Mouse (Mus musculus) MEL (cell line): ENCODE results near the gene Kdm5b. TPM values are rescaled to one million over a fixed set of nuclear protein-coding genes. Genes with fewer than 3 reads are reported as not detected.

Experiments
- DNase-seq: peaks from one replicate; pipeline ENCODE4 v3.0.0; 2011; ENCODE audit warnings: low read depth, low spot score
- H3K27ac ChIP-seq: 2 replicates; pipeline ENCODE4 v1.5.1; 2012; ENCODE audit warnings: low read depth, mild to moderate bottlenecking, control low read depth, low read length, moderate library complexity; ENCODE audit not compliant: control insufficient read depth
- H3K27me3 ChIP-seq, 2 experiments: fragments of 150-350 bp in 1 of 2; sonication (generic) in 1 of 2; 2 replicates each; pipeline ENCODE4 v1.6.1; 2012; ENCODE audit warnings: low read length in 2 of 2, mild to moderate bottlenecking in 2 of 2, improper control_type of control experiment in 1 of 2, moderate library complexity in 1 of 2; ENCODE audit not compliant: insufficient read depth in 2 of 2, control insufficient read depth in 1 of 2
- H3K36me3 ChIP-seq, 2 experiments: 2 replicates each; pipeline ENCODE4 v1.6.1; 2012 to 2014; ENCODE audit warnings: low read length in 2 of 2, improper control_type of control experiment in 1 of 2, inconsistent platforms in 1 of 2, mild to moderate bottlenecking in 1 of 2; ENCODE audit not compliant: insufficient read depth in 2 of 2, control insufficient read depth in 1 of 2
- H3K4me1 ChIP-seq, 2 experiments: fragments of 150-350 bp in 1 of 2; sonication (generic) in 1 of 2; 2 replicates each; pipeline ENCODE4 v1.6.1; 2012; ENCODE audit warnings: low read length in 2 of 2, improper control_type of control experiment in 1 of 2, mild to moderate bottlenecking in 1 of 2; ENCODE audit not compliant: insufficient read depth in 2 of 2, control insufficient read depth in 1 of 2
- H3K4me3 ChIP-seq, 2 experiments: fragments of 150-350 bp in 1 of 2; sonication (generic) in 1 of 2; 2 replicates each; pipeline ENCODE4 v1.5.1; 2012; ENCODE audit warnings: low read depth in 2 of 2, low read length in 2 of 2, mild to moderate bottlenecking in 2 of 2, moderate library complexity in 2 of 2, control low read depth in 1 of 2, improper control_type of control experiment in 1 of 2; ENCODE audit not compliant: control insufficient read depth in 1 of 2, insufficient read depth in 1 of 2
- H3K79me2 ChIP-seq: 2 replicates; pipeline ENCODE4 v1.6.1; 2012; ENCODE audit warnings: mild to moderate bottlenecking, low read length, moderate library complexity; ENCODE audit not compliant: control insufficient read depth, poor library complexity, insufficient read depth
- H3K9ac ChIP-seq: 2 replicates; pipeline ENCODE4 v1.6.1; 2012; ENCODE audit warnings: low read depth, mild to moderate bottlenecking, control low read depth, low read length, moderate library complexity; ENCODE audit not compliant: control insufficient read depth, poor library complexity, severe bottlenecking
- H3K9me3 ChIP-seq: fragments of 150-350 bp; sonication (generic); replicated peaks from 2 replicates; pipeline ENCODE4 v1.6.1; 2012; ENCODE audit warnings: mild to moderate bottlenecking, low read length, improper control_type of control experiment, moderate library complexity; ENCODE audit not compliant: insufficient read depth
- BHLHE40 ChIP-seq: IDR thresholded peaks from 2 replicates; pipeline ENCODE4 v1.6.1; 2012; ENCODE audit warnings: low read depth, mild to moderate bottlenecking, inconsistent platforms, low read length, improper control_type of control experiment, borderline replicate concordance
- CTCF ChIP-seq, 3 experiments: IDR thresholded peaks in 2 of 3; conservative IDR thresholded peaks in 1 of 3; 2 replicates each; pipeline ENCODE4 v1.5.1; 2011 to 2012; ENCODE audit warnings: low read length in 3 of 3, low read depth in 2 of 3, mild to moderate bottlenecking in 2 of 3, improper control_type of control experiment in 1 of 3, inconsistent platforms in 1 of 3, mixed read lengths in 1 of 3, moderate library complexity in 1 of 3; ENCODE audit not compliant: control insufficient read depth in 1 of 3, insufficient read depth in 1 of 3, poor library complexity in 1 of 3, severe bottlenecking in 1 of 3
- E2F4 ChIP-seq: IDR thresholded peaks from 2 replicates; pipeline ENCODE4 v1.6.1; 2011; ENCODE audit warnings: low read depth, low read length, improper control_type of control experiment, borderline replicate concordance
- ETS1 ChIP-seq: IDR thresholded peaks from 2 replicates; pipeline ENCODE4 v1.6.1; 2012; ENCODE audit warnings: low read depth, mild to moderate bottlenecking, inconsistent platforms, low read length, improper control_type of control experiment, moderate library complexity
- GABPA ChIP-seq: IDR thresholded peaks from 2 replicates; pipeline ENCODE4 v1.6.1; 2012; ENCODE audit warnings: low read depth, mild to moderate bottlenecking, inconsistent platforms, low read length, improper control_type of control experiment, moderate library complexity
- GATA1 ChIP-seq: IDR thresholded peaks from 2 replicates; pipeline ENCODE4 v1.6.1; 2011; ENCODE audit warnings: low read depth, low read length, improper control_type of control experiment
- HCFC1 ChIP-seq: IDR thresholded peaks from 2 replicates; pipeline ENCODE4 v1.6.1; 2012; ENCODE audit warnings: low read depth, mild to moderate bottlenecking, inconsistent platforms, low read length, improper control_type of control experiment, moderate library complexity
- MAX ChIP-seq: IDR thresholded peaks from 2 replicates; pipeline ENCODE4 v1.6.1; 2011; ENCODE audit warnings: low read length, improper control_type of control experiment
- MEF2A ChIP-seq: IDR thresholded peaks from 2 replicates; pipeline ENCODE4 v1.6.1; 2014; ENCODE audit warnings: low read depth, mild to moderate bottlenecking, inconsistent platforms, low read length, improper control_type of control experiment; ENCODE audit not compliant: poor library complexity, insufficient replicate concordance, severe bottlenecking; ENCODE audit errors: extremely low read depth
- POLR2AphosphoS2 ChIP-seq: IDR thresholded peaks from 2 replicates; pipeline ENCODE4 v1.6.1; 2011; ENCODE audit warnings: low read length, improper control_type of control experiment
- RAD21 ChIP-seq: IDR thresholded peaks from 2 replicates; pipeline ENCODE4 v1.6.1; 2011; ENCODE audit warnings: mild to moderate bottlenecking, low read depth, low read length, improper control_type of control experiment
- RCOR1 ChIP-seq: IDR thresholded peaks from 2 replicates; pipeline ENCODE4 v1.6.1; 2012; ENCODE audit warnings: low read depth, mild to moderate bottlenecking, inconsistent platforms, low read length, improper control_type of control experiment
- SIN3A ChIP-seq: IDR thresholded peaks from 2 replicates; pipeline ENCODE4 v1.6.1; 2012; ENCODE audit warnings: low read length, improper control_type of control experiment, inconsistent platforms
- SMC3 ChIP-seq: IDR thresholded peaks from 2 replicates; pipeline ENCODE4 v1.6.1; 2011; ENCODE audit warnings: low read depth, low read length, improper control_type of control experiment
- TAL1 ChIP-seq: IDR thresholded peaks from 2 replicates; pipeline ENCODE4 v1.6.1; 2012; ENCODE audit warnings: mild to moderate bottlenecking, inconsistent platforms, low read length, moderate library complexity, mixed read lengths
- TBP ChIP-seq: IDR thresholded peaks from 2 replicates; pipeline ENCODE4 v1.8.0; 2011; ENCODE audit warnings: low read depth, low read length, improper control_type of control experiment
- UBTF ChIP-seq: IDR thresholded peaks from 2 replicates; pipeline ENCODE4 v1.6.1; 2012; ENCODE audit warnings: low read depth, mild to moderate bottlenecking, inconsistent platforms, low read length, improper control_type of control experiment, moderate library complexity, borderline replicate concordance; ENCODE audit not compliant: insufficient read depth
- USF1 ChIP-seq: IDR thresholded peaks from 2 replicates; pipeline ENCODE4 v1.6.1; 2014; ENCODE audit warnings: low read depth, mild to moderate bottlenecking, inconsistent platforms, low read length, improper control_type of control experiment, moderate library complexity
- USF2 ChIP-seq, 2 experiments: IDR thresholded peaks; 2 replicates each; pipeline ENCODE4 v1.6.1; 2011 to 2012; ENCODE audit warnings: improper control_type of control experiment in 2 of 2, low read length in 2 of 2, borderline replicate concordance in 1 of 2, inconsistent platforms in 1 of 2, low read depth in 1 of 2, mild to moderate bottlenecking in 1 of 2; ENCODE audit not compliant: insufficient read depth in 1 of 2
- ZMIZ1 ChIP-seq: IDR thresholded peaks from 2 replicates; pipeline ENCODE4 v1.6.1; 2012; ENCODE audit warnings: low read depth, mild to moderate bottlenecking, inconsistent platforms, low read length, improper control_type of control experiment, moderate library complexity
- polyA plus RNA-seq, 2 experiments: library from polyadenylated mRNA; stranded (reverse) in 1 of 2; unstranded in 1 of 2; fragments of >175 nt in 1 of 2; fragments of >200 nt in 1 of 2; gene quantifications; 2 replicates each; pipeline versions ENCODE4 v1.2.1 to v1.2.4; 2012; ENCODE audit warnings: low replicate concordance in 2 of 2, low read depth in 1 of 2; ENCODE audit not compliant: insufficient read length in 2 of 2, insufficient read depth in 1 of 2, missing spikeins in 1 of 2
- total RNA-seq: library from RNA; depleted of rRNA; stranded (reverse); fragments of 300-350 nt; gene quantifications from 2 replicates; pipeline ENCODE4 v1.2.3, GENCODE M21; 2012

The Kdm5b gene
- total and polyA plus RNA-seq, 3 experiments, result 25.5 to 48.6 (median 31.8) TPM

DNA sequence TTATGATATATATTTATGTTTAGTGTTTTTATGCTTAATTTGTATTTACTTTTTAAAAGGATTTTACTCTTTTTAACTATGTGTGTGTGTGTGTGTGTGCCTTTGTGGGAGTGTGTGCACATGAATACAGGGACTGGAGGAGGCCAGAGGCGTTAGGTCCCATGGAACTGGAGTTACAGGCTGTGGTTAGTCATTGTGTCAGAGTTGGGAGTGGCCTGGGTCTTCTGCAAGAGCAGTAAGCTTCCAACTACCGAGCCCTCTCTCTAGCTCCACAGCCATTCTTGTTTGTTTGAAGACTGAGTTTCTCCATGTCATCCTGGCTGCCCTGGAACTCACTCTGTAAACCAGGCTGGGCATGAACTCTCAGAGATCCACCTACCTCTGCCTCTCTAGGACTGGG, 37.6 kb upstream of the Kdm5b start:
- Histone ChIP-seq H3K9ac (no peak overlapping the region), H3K79me2 (no peaks in the 10 kb centered on the region), H3K27ac (no peak overlapping the region), H3K36me3 (peaks cover 0 to 27% of the 10 kb centered on the region in 2 experiments; a peak in 2 of 4 replicates), H3K4me1 (peaks cover 29 to 36% of the 10 kb centered on the region in 2 experiments), H3K9me3 (no peaks in the 10 kb centered on the region), H3K27me3 (no peaks in the 10 kb centered on the region), H3K4me3 (no peak overlapping the region)
- peak; percentile 33 for DNase-seq
- TF ChIP-seq UBTF (no peak), MEF2A (no peak), SIN3A (no peak), ETS1 (no peak)

- Histone ChIP-seq H3K4me3 (no peak overlapping the region), H3K79me2 (no peaks in the 10 kb centered on the region), H3K27ac (no peak overlapping the region), H3K9me3 (no peaks in the 10 kb centered on the region), H3K36me3 (peaks cover 0 to 19% of the 10 kb centered on the region in 2 experiments; a peak in 2 of 4 replicates), H3K27me3 (no peaks in the 10 kb centered on the region), H3K9ac (no peak overlapping the region), H3K4me1 (peaks cover 29 to 32% of the 10 kb centered on the region in 2 experiments)
- peak; percentile 67 for DNase-seq
- no peak for TF ChIP-seq USF2 (IDR thresholded peaks at IDR 0.05; ENCODE audit: borderline replicate concordance in 1 of 2, insufficient read depth in 1 of 2, low read depth in 1 of 2, low read length in 2 of 2)
- TF ChIP-seq RAD21, result peak; percentile 51
- peak; percentile 54 for TF ChIP-seq SMC3
- no peak for TF ChIP-seq GATA1
- TF ChIP-seq CTCF (IDR thresholded peaks at IDR 0.05 in 2 of 3, conservative IDR thresholded peaks at IDR 0.05 in 1 of 3; ENCODE audit: control insufficient read depth in 1 of 3, insufficient read depth in 1 of 3, low read depth in 2 of 3, low read length in 3 of 3, poor library complexity in 1 of 3, severe bottlenecking in 1 of 3), result peak; percentile 51 to 66 (median 62)
Observed at GRCm38 (mm10) chr1:134524424-134524823, 35.5 kb upstream of the Kdm5b start.

- H3K79me2 ChIP-seq, result no peaks in the 10 kb centered on the region
- H3K9me3 ChIP-seq, result no peaks in the 10 kb centered on the region
- H3K9ac ChIP-seq, result no peak overlapping the region
- H3K36me3 ChIP-seq, result peaks cover 0 to 15% of the 10 kb centered on the region in 2 experiments; a peak in 2 of 4 replicates
- H3K4me1 ChIP-seq, result peaks cover 23 to 28% of the 10 kb centered on the region in 2 experiments
- TF ChIP-seq RCOR1 (no peak), GABPA (no peak), USF1 (no peak), MAX (no peak), SIN3A (no peak), ZMIZ1 (no peak), TAL1 (no peak), SMC3 (no peak), TBP (no peak), GATA1 (no peak), CTCF (IDR thresholded peaks at IDR 0.05 in 2 of 3, conservative IDR thresholded peaks at IDR 0.05 in 1 of 3; ENCODE audit: control insufficient read depth in 1 of 3, insufficient read depth in 1 of 3, low read depth in 2 of 3, low read length in 3 of 3, poor library complexity in 1 of 3, severe bottlenecking in 1 of 3) (no peak), E2F4 (no peak), POLR2AphosphoS2 (no peak), BHLHE40 (no peak), HCFC1 (no peak)
- H3K4me3 ChIP-seq, result no peak overlapping the region
- no peaks in the 10 kb centered on the region for H3K27me3 ChIP-seq
- H3K27ac ChIP-seq, result no peak overlapping the region
- DNase-seq, result no peak
Observed at GRCm38 (mm10) chr1:134525015-134525414, 35.0 kb upstream of the Kdm5b start.
